Mouse (Mus musculus) MN1 (cell line): ENCODE data around the gene Igfbp5.

ENCODE experiments used
- DNase-seq: peaks from one replicate; pipeline ENCODE4 v3.0.0-alpha.2; 2016; ENCODE audit warnings: low spot score

Igfbp5 gene

DNA sequence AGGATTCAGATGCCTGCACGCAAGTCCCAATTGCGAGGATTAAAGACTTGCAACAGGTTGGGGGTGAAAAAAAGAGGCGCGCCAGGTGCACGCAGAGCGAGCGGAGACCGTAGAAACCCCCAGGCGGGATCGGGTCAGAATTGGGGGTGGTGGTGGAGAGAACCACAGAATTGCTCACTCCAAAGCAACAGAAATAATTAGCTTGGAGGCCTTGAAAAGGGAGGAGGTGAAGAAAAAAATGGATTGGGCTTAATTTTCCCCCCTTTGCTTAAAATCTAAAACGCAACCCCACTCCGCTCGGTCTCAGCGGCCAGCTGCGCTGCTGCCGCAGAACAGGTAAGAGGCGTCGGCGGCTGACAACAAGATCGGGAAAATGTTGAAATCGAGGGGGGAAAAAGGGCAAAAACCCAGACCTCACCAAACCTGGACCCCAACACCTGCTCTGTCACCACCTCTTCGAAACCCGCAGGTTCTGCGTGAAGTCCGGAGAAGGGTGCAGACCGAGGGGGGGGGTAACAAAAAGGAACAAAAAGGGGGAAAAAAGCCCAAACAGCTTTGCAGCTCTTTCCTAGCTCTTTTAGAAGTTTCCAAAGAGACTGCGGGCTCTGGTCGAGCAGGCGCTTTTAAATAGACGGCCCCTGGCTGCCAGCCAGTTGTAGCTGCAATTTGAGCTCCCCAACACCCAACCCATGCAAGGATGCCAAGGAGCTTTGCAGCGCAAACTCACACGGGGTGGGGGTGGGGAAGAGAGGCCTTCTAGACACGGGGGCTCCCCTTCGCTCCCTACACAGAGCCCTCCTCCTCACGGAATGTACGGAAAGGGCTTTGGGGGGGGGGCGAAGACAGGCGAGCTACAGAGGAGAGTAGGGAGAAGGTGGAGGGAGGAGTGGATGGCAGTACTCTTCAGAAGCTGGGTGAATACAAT lies at the start of gene Igfbp5:
Igfbp5 (minus strand) TSS at position 598 of the 925 bp plus-strand sequence.
- DNase-seq: peak; percentile 75

DNA sequence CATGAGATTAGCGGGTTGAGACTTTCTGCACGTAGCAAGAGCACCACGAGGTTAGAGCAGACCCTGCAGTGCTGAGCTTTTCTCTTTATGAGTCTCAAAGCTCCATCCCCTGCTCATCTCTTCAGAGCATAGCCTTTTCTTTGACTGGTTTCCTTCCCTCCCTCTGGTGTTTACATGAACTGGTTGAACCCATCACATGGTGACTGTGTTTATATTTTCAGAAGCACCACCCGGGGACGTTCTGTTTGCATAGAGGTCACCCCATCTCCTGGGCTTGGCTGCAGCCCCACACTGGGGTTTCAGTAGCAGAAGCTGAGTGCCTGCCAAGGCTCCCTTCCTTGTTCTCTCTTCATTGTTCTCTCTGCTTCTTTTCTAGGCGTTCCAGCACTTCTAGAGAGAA lies 40.1 kb upstream of the Igfbp5 start:
- no peak for DNase-seq

DNA sequence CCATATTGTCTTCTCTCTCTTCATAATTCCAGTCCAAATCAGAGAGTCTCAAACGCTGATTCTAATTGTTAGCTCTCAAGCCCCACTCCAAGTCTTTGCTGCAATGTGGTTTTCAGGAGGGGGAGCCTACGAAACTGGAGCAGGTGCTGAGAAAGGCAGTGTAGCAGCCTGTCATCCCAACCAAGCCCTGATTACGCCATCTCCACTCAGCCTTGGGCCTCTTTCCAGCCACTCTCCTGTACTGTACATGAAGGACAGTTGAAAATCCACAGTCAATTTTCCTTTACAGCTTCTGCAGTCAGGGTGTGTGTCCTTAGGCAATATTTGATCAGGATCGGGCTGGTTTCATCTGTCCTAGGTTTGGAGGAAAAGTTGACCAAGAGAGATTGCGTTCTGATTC lies 38.4 kb upstream of the Igfbp5 start:
- DNase-seq: no peak

DNA sequence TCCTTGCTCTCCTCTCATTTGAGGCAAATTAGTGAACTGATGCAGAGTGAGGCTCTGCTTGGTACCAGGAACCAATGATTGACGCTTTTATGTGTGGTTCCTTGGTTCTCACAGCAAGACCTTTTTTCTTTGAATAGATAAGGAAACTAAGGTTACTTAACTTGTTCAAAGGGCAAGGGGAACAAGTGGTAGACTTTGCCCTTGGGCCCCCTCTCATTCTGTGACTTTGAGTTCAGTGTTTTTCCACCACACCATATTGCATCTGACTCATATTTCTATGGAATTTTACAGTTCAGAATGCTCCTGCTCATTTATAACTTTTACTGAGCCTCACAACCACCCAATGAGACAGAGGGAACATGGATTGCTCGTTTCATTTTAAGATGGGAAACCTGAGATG lies 21.1 kb upstream of the Igfbp5 start:
- DNase-seq: no peak

DNA sequence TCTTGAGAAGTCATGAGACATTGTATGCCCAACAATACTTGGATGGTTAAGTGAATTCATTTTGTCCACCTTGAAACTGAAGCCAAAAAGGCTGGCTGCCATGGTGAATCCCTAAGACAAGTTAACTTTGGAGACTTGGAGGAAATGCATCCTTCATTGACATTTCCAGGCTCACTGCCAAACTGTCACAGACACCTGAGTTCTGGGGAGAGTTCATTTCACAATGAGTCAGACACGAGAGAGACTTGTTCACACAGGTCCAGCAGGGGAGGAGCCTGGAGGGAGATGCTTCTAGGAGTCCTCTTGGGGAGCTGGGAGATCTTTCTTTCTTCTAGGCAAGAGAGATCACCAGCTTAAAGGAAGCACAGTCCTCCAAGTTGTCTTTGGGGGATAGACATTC lies 13.2 kb upstream of the Igfbp5 start:
- no peak for DNase-seq

DNA sequence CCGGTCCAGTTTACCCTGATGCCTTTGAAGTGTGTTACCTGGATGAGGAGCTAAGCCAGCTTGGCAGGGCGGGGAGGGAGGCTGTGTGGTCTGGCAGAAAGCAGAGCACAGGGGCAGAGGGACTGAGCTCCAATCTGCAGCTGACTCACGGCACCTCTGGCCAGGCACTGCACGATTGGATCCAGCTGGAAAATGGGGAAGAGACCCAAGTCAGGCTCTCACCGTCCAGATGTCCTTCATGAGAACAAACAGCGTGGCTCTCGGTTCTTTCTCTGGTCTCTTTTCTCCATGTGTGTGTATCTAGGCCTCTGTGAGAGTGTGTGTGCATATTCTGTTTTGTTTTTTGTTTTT lies 11.1 kb upstream of the Igfbp5 start:
- DNase-seq: no peak

DNA sequence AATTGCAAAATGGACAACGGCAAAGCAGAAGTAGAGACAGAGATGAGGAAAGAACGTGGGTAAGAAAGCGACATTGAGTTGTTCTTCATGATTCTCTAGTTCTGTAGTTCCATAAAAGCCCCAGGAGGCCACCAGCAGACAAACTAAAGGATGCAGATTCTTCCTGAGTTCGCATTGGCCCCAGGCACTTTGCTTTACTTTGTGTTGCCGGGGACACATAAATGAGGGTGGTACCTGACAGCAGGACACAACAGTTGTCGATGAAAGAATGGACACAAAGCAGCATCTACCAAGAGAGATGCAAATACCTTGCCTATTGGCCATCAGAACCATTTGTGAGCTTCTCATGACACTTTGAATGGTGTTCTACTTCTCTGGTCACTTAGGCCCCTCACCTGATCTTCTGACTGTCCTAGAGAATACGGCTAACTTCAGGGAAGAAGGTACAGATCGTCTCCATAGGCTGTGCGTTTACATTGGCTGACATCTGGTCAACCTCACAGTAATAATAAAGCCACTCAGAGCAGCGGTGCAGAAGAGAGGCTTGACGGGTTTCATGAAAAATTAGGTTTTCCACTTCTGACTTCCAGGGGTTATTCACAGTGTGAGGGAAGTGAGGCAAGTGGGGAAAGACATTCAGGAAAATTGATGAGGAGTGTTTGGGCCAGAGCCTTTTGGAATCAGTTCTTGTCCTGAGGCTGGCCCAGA lies 10.6 kb upstream of the Igfbp5 start:
- no peak for DNase-seq

DNA sequence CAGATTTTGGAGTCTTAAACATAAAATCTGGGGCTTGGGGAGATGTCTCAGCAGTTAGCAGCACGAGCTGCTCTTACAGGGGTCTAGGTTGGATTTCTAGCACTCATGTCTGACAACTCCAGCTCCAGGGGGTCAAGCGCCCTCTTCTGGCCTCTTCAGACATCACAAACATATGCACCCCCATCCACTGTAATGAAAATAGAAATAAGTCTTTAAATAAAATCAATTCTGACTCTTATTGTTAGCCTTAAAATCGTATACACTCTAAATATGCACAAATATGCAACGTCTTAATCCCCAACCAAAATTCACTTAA lies 4.6 kb upstream of the Igfbp5 start:
- DNase-seq: peak; percentile 55

DNA sequence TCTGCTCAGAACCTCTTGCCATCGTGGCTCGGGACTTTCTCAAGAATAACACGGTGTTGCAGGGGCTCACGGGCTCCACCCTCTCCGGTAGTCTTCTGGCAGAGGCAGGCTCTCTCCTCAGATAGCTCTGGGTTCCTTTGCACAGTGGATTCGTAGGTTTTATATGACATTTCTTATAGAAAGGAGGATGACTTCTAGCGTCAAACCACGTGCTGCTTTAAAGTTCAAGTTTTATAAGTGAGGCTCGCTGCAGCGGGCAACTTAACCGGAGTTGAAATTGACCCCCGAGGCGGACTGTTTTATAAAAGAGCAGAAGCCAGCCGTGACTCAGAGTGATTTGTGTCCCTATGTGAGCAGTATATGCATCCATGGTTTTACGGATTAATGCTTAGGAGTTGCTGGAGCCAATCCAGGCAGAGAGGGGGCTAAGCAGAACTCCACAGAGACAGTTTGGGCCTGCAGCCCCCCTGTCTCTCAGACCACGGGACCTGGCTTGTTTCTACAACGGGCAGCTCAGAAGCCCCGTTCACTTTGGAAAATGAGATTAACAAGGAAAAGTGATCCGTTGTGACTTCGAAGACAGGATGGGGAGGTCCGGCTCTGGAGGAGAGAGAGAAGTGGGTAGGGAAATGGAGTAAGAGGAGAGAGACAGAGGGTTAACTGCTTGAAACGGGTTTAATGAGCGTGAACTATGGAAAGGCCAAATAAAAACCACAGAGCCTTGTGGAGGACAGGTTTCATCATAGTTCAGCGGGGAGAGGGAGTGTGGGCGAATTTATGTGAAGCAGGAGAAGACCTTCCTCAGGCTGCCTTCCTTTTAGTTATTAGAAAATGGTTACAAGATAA lies 4.0 kb upstream of the Igfbp5 start:
- peak; percentile 50 for DNase-seq

DNA sequence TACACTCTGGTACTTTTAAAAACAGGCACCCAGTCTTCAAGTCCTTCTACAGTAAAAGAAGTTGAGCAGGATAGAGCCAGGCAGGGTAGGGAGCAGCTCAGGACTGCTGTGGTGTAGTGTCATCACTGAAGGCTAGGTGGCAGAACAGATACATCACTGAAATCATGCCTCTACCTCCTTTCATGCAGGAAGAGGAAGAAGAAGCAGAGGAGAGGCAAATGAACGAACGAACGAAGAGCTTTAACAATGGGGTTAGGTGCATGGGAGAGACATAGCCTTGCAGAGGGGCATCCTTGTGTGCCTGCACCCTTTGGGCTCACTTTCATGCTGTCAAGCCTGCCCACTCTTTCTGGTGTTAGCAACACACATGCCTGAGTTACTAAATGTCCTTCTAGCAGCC lies 3.2 kb upstream of the Igfbp5 start:
- DNase-seq: peak; percentile 75

DNA sequence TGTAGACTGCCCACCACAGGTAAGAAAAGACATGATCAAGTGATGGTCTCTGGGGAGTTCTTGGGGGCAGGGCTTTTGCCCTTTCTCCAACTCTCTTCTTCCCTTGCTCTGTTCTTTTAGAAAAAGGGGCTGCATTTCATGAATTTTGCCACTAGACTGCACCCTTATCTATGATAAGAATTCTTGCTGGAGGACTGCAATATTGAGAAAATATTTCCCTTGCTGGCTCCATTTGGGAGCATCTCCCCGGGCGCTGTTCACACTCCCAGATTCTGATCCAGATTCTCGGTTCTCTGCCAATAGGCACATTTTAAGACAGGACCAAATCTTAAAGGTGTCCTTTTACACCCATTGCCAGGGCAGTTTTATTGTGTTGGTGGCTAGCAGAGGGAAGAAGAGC lies 1.4 kb upstream of the Igfbp5 start:
- peak; percentile 22 for DNase-seq

DNA sequence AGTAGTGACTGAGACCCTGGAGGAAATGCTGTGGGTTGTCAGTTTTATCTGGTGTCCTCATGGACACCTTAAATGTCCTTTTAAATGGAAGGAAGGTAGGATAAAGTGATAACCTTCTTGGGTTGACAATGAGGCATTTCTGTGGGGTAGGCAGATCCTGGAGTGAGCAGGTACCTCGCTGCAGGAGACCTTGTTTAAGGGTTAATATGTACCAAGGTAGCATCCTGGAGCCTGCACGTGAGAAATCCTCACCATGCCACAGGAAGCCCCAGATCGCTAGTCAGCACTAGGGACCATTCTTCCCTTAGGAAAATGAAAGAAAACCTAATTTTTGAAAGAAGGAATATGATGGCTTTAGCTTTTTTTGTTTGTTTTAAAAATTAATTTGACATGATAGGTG lies 1.0 kb upstream of the Igfbp5 start:
- DNase-seq: no peak

DNA sequence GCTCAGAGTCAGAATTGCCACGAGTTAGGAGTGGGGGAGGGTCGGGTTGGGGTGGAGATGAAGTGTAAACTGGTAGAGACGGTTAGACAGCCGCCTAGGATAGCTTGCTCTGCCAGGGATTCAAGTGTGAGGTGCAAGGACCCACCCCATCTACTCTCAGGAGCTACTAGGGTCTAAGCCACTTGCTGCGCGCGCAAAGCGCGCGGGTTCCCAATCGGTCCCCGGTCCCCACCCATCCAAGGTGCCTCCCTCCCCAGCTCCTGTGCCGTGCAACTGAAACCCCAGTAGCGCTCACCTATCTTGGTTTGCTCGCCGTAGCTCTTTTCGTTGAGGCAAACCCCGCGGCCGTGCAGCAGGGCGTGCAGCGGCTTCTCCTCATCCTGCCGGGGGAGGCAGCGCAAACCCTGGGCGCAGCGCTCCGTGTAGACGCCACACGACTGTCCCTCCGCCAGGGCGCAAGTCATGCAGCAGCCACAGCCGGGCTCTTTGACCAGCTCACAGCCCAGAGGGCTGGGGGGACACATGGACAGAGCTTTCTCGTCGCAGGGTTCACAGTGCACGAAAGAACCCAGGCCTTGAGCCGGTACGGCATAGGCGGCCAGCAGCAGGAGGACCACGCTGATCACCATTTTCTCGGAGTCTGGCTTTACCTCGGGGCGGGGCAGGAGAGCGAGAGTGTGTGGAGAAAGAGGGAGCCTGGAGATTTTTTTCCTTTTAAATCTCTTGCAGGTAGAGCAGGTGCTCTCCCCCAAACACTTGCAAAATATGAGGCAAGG lies 985 bp downstream of the Igfbp5 start:
- peak; percentile 73 for DNase-seq

DNA sequence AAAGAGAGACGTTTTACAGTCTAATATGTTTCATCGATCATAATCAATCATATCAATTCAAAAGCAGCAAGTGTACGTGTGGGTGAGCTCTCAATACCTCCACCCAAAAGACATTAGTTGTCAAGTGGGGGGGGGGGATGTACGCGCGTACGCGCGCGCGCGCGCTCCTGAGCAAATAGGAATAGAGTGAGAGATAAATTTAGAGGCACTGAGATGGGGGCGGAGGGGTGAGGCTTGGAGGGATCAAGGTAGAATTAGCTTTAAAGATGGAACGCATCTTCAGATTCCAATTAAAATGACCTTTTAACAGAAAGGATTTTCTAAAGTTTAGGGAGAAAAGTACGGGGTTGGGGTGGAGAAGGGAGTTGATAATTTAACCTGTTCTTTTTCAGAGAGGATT lies 1.6 kb downstream of the Igfbp5 start:
- no peak for DNase-seq

DNA sequence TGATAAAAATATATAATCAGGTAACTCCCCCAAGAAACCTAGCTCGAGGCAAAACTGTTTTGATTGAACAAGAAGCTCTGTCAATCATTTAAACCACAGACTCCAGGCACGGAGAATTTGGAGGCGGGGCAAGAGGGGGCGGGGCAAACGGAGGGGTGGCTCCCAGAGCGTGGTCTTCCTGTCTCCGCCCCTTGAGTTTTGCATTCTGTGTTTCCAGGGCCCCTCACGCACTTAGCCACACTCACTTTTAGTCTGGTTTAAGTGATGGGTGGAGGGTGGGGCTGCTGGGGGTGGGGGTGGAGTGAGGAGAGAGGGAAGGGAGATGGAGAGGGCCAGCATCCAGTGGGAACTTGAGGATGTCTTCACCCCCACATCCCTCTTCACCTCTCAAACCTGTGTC lies 2.2 kb downstream of the Igfbp5 start:
- peak; percentile 81 for DNase-seq

DNA sequence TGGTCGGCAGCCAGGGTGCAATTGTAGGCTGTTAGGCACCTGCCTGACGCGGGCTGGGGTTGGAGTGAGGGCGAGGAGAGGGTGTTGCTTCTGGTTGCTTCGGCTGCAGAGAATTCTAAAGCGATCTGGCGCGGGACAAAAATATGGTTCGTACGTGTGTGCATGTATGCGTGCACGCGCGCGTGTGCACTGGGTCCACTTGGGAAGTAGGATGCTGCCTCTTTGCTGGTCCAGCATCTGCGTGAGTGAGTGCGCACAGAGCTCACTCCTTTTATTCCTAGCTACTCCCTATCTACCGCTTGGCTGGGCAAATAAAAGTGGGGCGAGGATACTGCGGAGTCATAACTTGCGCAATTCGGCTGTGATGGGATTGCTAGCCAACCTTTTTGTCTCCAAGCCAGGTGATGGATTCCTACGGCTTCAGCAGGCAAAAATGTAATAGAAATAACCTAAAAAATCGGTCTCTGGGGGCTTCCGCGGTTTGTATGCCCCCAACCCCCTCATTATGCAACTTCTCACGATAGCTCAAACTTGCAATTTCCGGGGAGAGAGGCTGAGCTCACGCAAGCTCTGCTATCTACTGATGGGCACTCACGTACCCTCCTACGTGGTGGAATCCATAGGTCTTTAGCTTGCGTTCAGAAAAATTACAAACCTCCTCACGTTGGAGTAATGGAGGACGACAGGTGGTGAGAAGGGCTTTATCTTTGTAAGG lies 2.8 kb downstream of the Igfbp5 start:
- peak; percentile 62 for DNase-seq

DNA sequence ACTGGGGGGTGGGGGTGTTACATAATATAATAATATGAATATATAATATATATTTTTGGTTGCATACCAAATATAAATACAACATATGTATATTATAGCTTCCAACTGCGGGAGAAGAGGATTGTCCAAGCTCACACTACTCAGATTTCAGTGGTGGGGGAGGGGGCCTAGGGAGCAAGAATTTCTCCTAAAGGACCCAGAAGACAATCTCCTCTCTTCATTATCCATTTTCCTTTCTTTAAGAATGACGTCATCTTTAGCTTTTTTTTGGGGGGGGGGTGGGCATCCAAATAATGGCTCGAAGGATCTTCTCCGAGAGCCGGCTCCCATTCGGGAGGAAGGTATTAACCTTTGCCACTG lies 3.4 kb downstream of the Igfbp5 start:
- DNase-seq: no peak

DNA sequence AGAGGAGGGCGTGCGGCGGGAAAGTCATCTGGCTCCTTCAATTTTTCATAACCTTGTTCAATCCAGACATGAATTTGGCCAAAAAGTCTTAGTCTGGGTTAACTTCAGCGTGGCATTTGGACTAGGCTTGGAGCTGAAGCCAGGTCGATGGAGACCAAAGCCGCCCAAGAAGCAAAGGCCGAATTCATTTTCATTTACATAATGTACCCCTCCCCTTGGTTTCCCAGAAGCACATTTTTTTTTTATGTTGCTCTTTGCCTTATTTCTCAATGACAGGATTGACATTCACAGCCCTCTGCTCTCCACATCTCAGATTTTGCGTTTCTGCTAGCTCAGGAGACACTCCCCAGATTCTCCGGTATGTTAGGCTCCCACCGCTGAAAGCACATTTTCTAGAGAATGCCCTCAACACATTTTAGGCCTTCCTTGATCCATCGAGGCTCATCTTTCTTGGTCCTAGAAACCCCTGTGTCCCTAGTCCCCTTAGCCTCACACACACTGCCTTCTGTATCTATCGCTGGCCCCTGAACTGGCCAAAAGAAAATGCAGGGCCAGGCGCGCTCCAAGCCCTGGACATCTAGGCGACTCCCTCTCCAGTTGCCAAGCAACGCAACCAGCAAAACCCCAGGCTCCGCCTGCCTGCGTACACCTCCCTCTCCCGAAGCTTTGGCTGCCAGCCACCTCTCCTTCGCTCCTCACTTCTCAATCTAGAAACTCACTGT lies 3.9 kb downstream of the Igfbp5 start:
- peak; percentile 91 for DNase-seq

DNA sequence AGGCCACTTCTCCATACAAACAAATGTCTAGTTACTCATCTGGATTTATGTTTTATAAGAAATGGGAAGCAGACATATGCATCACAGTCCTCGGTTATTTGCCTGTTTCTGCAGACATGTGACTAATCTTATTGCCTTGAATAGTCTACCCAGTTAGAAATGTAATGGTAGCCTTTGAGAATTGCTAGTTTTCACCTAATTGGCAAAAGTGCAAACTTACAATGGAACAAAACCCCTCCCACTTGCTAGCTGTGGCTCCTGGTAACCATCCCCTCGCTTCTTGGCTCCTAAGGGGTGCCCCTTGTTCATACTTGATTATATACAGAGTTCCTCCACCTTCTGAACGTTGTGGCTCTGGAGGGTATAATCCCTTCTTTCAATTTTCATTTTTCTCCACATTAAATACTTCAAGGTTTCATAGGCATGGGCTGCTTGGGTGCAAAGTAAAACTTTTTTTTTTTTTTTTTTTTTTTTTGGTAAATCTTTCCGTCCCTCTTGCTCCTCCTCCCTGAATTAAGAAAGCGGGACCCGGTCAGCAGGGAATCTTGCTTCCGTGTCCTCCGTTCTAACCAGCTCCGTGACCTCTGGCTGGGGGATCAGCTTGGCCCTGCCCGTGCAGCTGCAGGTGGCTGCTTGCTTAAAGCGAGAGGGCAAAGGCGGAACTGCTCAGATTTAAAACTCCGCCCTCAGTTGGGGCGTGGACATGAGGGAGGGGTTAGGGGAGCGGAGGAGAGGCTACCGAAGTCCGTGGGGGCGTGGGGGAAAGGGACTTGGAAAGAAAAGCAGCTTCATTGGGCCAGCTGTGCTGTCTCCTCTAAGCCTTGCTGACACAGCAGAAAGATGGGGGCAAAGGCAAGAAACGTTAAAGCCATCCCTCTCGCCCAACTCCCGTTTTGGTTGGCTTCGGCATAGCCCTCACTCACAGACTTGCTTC lies 4.7 kb downstream of the Igfbp5 start:
- DNase-seq: peak; percentile 87

DNA sequence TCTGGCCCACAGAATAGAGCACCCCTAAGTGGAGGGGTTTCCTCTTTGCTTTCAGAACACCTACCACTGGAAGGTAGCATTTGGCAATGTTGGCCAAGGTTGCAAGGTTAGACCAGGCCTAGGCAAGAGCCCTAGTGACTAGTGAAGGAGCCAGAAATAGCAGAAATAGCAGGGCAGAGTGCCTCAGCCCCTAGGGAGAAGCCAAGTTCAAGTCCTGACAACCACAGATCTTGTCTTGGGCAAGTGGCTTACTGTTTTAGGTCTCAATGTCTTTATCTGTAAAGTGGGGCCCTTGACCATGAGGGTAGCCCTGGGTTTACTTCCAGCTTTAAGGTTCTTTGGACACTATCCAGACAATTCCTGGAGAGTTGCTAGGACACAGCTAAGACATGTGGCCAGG lies 5.4 kb downstream of the Igfbp5 start:
- DNase-seq: no peak
